Mouse (Mus musculus) hindbrain, embryonic 14.5 days (tissue): ENCODE measurements at regions not wholly inside any gene's neighbourhood (a gene's known extent, or its start where the extent isn't known, plus 50 kb on each side); places are given as distances from the start of the nearest gene placed in this dataset.

Experiments
- ATAC-seq: fragments of 200-750 bp; cut with Nextera tagmentation; 2 replicates; pipeline ENCODE4 v1.8.0; 2017; ENCODE audit warnings: moderate number of reproducible peaks, mild to moderate bottlenecking, moderate TSS enrichment, moderate library complexity; ENCODE audit not compliant: low FRiP score
- DNase-seq: peaks from one replicate; pipeline ENCODE4 v3.0.0-alpha.2; 2015; ENCODE audit warnings: low spot score
- H3K27ac ChIP-seq: fragments of 300-500 bp; sonication (generic); 2 replicates; pipeline ENCODE4 v1.5.1; 2014; ENCODE audit warnings: mild to moderate bottlenecking, moderate library complexity
- H3K27me3 ChIP-seq: fragments of 300-500 bp; sonication (generic); 2 replicates; pipeline ENCODE4 v1.6.1; 2014; ENCODE audit warnings: mild to moderate bottlenecking, low read length, mixed read lengths; ENCODE audit not compliant: control insufficient read depth, insufficient read depth
- H3K36me3 ChIP-seq: fragments of 300-500 bp; sonication (generic); replicated peaks from 2 replicates; pipeline ENCODE4 v1.6.1; 2014; ENCODE audit not compliant: control insufficient read depth, insufficient read depth
- H3K4me1 ChIP-seq: fragments of 300-500 bp; sonication (generic); replicated peaks from 2 replicates; pipeline ENCODE4 v1.6.1; 2014; ENCODE audit warnings: antibody characterized with exemption, low read length, mixed read lengths; ENCODE audit not compliant: control insufficient read depth, insufficient read depth
- H3K4me2 ChIP-seq: fragments of 300-500 bp; sonication (generic); replicated peaks from 2 replicates; pipeline ENCODE4 v1.6.1; 2014; ENCODE audit warnings: mild to moderate bottlenecking, moderate library complexity
- H3K4me3 ChIP-seq: fragments of 300-500 bp; sonication (generic); replicated peaks from 2 replicates; pipeline ENCODE4 v1.5.1; 2014; ENCODE audit warnings: mild to moderate bottlenecking, low read length
- H3K9ac ChIP-seq: fragments of 300-500 bp; sonication (generic); 2 replicates; pipeline ENCODE4 v1.6.1; 2014
- H3K9me3 ChIP-seq: fragments of 300-500 bp; sonication (generic); 2 replicates; pipeline ENCODE4 v1.6.1; 2016; ENCODE audit warnings: low read length; ENCODE audit not compliant: control insufficient read depth
- WGBS: fragments of 180-500 bp; shearing (Covaris S2); extraction: QIAGEN DNeasy Blood & Tissue Kit; methylation state at CpG from one replicate; pipeline ENCODE4 v1.1.7; 2014; 5-methylcytosine and 5-hydroxymethylcytosine counted together

DNA sequence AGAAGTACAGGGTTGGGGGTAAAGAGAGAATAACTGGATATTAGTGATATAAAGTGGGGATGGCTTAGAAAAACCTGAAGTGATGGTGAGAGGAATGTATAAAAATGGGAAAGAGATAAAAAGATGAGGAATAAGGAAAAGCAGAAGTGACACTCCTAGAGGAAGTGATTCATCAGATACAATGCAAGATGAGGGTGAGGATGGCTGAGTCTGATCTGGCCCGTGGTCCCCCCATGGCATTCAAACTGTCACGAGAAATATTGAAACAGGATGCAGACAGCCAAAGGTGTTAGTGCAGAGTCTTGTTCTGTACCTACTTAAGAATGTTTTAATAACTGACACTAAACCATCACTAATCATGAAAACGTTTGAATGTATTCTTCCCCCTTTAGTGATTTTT lies 56.2 kb upstream of the Kitl start:
- 89% methylated on average over 3 of the region's 3 CpGs for WGBS
- no peak for ATAC-seq
- H3K36me3 ChIP-seq: no peaks in the 10 kb centered on the region

DNA sequence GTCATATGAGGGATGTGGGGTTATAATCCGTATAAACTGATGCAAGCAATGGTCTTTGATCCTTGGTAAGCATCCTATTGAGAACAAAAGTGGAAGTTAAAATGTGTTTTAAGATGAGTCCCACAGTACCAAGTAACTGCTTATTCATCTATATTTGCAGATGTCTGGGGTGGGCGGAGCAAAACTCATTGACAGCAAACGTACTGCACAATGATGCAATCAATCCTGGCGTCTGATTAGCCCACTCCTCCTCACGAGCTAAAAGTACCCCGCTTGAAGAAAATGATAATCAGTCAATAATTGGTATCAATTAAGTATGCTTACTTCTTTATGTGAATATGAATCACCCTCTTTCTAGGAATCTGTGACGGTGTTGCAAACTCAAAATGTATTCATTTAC lies 62.9 kb upstream of the Kitl start:
- Histone ChIP-seq H3K27ac (no peak overlapping the region), H3K4me2 (no peak overlapping the region), H3K36me3 (no peaks in the 10 kb centered on the region), H3K4me1 (no peaks in the 10 kb centered on the region), H3K4me3 (no peak overlapping the region), H3K9me3 (no peaks in the 10 kb centered on the region), H3K9ac (no peak overlapping the region), H3K27me3 (no peaks in the 10 kb centered on the region; the same call in 1 of the 2 replicates)
- WGBS: 68% methylated on average over 7 of the region's 7 CpGs
- ATAC-seq: no peak
- no peak for DNase-seq

More for the DNA sequence above, 56.2 kb upstream of the Kitl start:
- no peak overlapping the region for H3K9ac ChIP-seq
- no peaks in the 10 kb centered on the region for H3K4me1 ChIP-seq
- H3K27me3 ChIP-seq: no peaks in the 10 kb centered on the region
- no peak overlapping the region for H3K27ac ChIP-seq
- H3K4me2 ChIP-seq: no peak overlapping the region
- no peak for DNase-seq
- no peaks in the 10 kb centered on the region for H3K9me3 ChIP-seq
- H3K4me3 ChIP-seq: no peak overlapping the region

DNA sequence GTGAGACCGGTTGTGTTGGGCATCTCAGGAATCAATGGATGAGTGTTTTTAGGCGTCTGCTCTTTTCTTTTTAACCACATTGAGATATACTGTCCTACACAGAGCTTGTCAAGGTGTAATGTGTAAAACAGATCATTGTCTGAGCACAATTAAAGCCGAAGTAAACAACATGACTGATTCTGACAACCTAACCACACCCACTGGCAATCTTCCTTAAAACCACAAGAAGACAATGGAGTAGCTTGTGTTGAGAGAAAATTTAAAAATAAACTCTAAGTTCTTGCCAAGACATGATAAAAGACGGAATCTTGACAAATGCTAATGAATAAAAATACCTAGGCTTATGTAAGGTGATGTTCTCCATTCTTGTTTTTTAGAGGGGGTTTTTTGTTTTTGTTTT lies 63.7 kb upstream of the Kitl start:
- H3K4me1 ChIP-seq: no peaks in the 10 kb centered on the region
- DNase-seq (no peak), ATAC-seq (no peak)
- no peak overlapping the region for H3K27ac ChIP-seq
- H3K9ac ChIP-seq: no peak overlapping the region
- no peaks in the 10 kb centered on the region for H3K9me3 ChIP-seq
- H3K4me2 ChIP-seq: no peak overlapping the region
- H3K4me3 ChIP-seq: no peak overlapping the region
- no peaks in the 10 kb centered on the region; the same call in 1 of the 2 replicates for H3K27me3 ChIP-seq
- 84% methylated on average over 4 of the region's 4 CpGs for WGBS
- no peaks in the 10 kb centered on the region for H3K36me3 ChIP-seq

DNA sequence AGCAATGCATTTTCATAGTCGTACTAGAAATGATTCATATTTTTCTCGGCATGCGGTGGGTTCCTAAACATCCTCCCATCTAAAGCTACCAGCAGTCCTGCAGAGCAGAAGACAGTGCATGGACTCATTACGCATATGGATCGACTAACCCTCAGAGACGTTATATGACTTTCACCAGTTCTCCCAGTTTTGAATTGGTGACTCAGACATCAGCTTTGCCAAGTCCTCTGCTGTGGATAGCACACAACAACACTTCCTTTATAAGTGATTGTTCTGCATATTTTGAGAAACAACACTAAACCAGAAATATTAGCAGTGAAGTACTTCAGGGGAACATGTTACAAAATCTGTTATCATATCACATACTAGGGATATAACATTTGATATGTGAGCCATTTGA lies 64.1 kb upstream of the Kitl start:
- no peaks in the 10 kb centered on the region for H3K4me1 ChIP-seq
- H3K9me3 ChIP-seq: no peaks in the 10 kb centered on the region
- no peak for ATAC-seq
- no peaks in the 10 kb centered on the region for H3K36me3 ChIP-seq
- H3K4me2 ChIP-seq: no peak overlapping the region
- H3K27me3 ChIP-seq: no peaks in the 10 kb centered on the region; the same call in 1 of the 2 replicates
- no peak overlapping the region for H3K27ac ChIP-seq
- H3K9ac ChIP-seq: no peak overlapping the region
- no peak overlapping the region for H3K4me3 ChIP-seq
- 87% methylated on average over 6 of the region's 6 CpGs for WGBS
- DNase-seq: no peak

DNA sequence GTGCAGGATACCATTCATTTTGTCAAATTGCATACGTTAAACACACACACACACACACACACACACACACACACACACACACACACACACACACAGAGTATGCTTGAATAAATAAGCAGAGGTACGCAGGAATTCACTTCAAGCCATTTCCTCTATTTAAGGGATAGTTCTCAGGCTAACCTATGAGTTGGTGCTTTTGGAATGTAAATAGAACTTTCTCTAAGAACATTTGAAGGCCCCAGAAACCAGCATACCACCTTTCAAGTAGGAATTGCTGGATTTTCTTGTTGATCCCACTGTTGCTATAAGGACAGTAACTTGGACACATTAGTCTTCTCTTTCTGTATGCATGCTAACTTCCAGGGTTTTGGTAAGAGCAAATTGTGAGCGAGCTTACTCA lies 66.7 kb upstream of the Kitl start:
- H3K4me1 ChIP-seq: no peaks in the 10 kb centered on the region
- WGBS: 88% methylated on average over 3 of the region's 3 CpGs
- H3K9ac ChIP-seq: no peak overlapping the region
- H3K27ac ChIP-seq: no peak overlapping the region
- H3K4me2 ChIP-seq: no peak overlapping the region
- no peak for DNase-seq
- ATAC-seq: no peak
- H3K4me3 ChIP-seq: no peak overlapping the region
- no peaks in the 10 kb centered on the region for H3K36me3 ChIP-seq
- no peaks in the 10 kb centered on the region for H3K9me3 ChIP-seq
- H3K27me3 ChIP-seq: peaks cover 4% of the 10 kb centered on the region

DNA sequence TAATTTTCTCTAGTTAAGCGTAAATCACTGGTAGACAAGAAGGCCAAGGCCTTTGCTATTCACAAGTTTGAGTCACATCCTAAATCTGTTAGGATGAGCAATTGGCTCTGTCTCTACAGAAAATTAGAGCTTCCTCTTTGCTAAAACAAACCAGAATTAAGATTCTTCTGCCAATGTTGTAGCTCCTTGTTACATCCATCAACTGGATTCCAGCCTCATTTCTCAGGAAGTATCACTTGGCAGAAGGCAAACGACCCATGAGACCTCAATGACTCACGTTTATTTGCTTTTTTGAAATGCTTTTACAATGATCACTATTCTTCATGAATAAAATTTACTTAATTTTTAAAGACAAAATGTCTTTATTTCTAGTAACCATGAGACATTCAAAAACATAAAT lies 70.0 kb upstream of the Kitl start:
- ATAC-seq: no peak
- no peaks in the 10 kb centered on the region for H3K4me1 ChIP-seq
- H3K9me3 ChIP-seq: no peaks in the 10 kb centered on the region
- H3K9ac ChIP-seq: no peak overlapping the region
- H3K4me3 ChIP-seq: no peak overlapping the region
- peaks cover 4% of the 10 kb centered on the region for H3K27me3 ChIP-seq
- 81% methylated on average over 3 of the region's 3 CpGs for WGBS
- H3K4me2 ChIP-seq: no peak overlapping the region
- no peak overlapping the region for H3K27ac ChIP-seq
- DNase-seq: no peak
- no peaks in the 10 kb centered on the region for H3K36me3 ChIP-seq

DNA sequence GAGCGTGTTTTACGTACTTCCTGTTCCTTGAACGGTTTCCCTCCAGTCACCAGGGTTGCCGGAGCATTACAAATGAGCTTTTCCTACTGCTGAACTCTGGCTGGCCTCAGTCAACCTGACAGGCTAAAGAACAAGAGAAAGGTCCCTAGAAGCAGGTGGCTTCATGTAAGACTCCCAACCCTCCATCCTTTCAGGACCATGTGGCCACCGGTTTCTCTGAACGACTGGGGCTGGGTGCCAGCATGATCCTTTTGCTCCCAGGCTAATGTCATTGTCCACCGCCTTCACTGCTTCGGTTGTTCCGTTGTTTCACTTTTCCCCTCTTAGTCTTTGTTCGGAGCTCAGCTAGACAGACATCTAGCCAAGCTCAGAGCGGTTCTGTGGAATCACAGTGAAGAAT lies 73.8 kb upstream of the Kitl start:
- 22% methylated on average over 11 of the region's 11 CpGs for WGBS
- Histone ChIP-seq H3K9me3 (no peaks in the 10 kb centered on the region), H3K9ac (no peak overlapping the region), H3K4me2 (0 out of 2 replicates have a peak overlapping the region, but pooled peaks have one; percentile 6), H3K36me3 (no peaks in the 10 kb centered on the region), H3K4me1 (no peaks in the 10 kb centered on the region), H3K27ac (no peak overlapping the region), H3K27me3 (peaks cover 11% of the 10 kb centered on the region; the same call in 1 of the 2 replicates), H3K4me3 (no peak overlapping the region)
- ATAC-seq: peak; percentile 51; the same call in 1 of the 2 replicates
- DNase-seq: no peak

DNA sequence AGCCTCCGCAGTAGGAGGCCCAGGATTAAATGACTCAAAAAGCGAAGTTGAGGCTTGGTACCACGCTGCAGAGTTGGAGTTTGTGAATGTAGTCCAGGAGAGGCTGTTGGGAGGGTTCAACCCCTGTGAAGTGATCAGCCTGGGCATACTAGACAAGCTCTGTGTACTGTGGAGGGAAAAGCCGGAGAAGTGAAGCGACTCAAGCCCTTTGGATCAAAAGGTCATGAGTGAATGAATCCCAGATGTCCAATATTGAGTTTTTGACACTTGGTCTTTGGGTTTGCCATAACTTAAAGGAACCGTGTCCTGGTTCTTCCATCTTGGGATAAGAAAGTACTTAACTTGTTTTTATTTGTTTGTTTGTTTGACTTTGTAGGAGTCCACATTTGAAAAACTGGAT lies 76.5 kb upstream of the Kitl start:
- Histone ChIP-seq H3K9me3 (no peaks in the 10 kb centered on the region), H3K4me2 (no peak overlapping the region), H3K9ac (no peak overlapping the region), H3K4me3 (no peak overlapping the region), H3K27ac (no peak overlapping the region), H3K4me1 (no peaks in the 10 kb centered on the region), H3K27me3 (peaks cover 7% of the 10 kb centered on the region; the same call in 1 of the 2 replicates), H3K36me3 (no peaks in the 10 kb centered on the region)
- no peak for DNase-seq
- no peak for ATAC-seq
- WGBS: 86% methylated on average over 6 of the region's 6 CpGs

DNA sequence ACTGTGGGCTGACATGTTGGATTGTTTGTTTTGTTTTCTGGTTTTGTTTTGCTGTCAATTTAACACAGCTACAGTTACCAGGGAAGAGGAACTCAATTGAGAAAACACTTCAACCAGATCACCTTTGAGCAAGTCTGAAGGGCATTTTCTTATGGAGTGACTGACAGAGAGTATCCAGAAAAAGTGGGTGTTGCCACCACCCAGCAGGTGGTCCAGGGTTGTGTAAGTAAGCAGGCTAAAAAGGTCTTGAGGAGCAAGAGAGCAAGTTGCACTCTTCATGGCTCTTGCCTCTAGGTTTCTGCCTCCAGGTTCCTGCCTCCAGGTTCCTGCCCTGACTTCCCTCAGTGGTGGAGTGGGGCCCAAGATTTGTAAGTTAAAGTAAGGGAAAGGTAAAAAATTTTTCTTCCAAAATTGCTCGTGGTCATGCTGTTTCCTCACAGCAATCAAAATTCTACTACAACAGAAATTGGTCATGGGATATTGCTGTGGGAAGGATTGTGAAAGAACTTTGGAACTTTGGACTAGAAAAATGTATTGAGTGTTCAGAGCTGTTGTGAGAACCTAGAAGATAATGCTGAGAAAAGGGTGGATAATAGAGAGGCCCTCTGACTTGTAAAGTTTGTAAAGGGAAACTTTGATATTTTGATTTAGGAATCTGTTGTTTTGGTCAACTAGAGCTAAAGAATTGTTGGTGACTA lies 77.4 kb upstream of the Kitl start:
- no peak overlapping the region for H3K4me3 ChIP-seq
- 79% methylated on average over 1 of the region's 1 CpGs for WGBS
- H3K4me1 ChIP-seq: no peaks in the 10 kb centered on the region

DNA sequence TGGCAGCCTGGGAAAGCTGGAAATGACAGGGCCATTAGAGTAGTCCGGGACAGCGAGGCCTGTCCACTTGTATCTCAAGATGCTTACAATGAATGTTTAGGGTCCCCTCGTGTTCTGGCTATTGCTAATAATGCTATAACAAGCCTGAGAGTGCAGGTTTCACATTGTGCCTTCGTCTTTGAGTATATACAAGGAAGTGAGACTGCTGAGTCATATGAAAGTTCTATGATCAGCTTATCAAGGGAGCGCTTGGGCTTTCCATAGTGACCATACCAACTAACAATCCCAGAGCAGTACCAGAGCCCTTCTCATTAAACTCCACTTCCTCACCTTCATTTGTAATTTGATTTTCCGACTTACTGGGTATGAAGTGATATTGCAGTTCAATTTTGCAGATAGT lies 86.2 kb upstream of the Kitl start:
- H3K4me1 ChIP-seq: no peaks in the 10 kb centered on the region
- no peaks in the 10 kb centered on the region for H3K27me3 ChIP-seq
- ATAC-seq (no peak), DNase-seq (no peak)
- H3K36me3 ChIP-seq: no peaks in the 10 kb centered on the region
- 96% methylated on average over 6 of the region's 6 CpGs for WGBS
- no peaks in the 10 kb centered on the region for H3K9me3 ChIP-seq
- no peak overlapping the region for H3K4me2 ChIP-seq
- no peak overlapping the region for H3K4me3 ChIP-seq
- no peak overlapping the region for H3K9ac ChIP-seq
- H3K27ac ChIP-seq: no peak overlapping the region

More for the DNA sequence above, 77.4 kb upstream of the Kitl start:
- no peaks in the 10 kb centered on the region for H3K9me3 ChIP-seq
- H3K36me3 ChIP-seq: no peaks in the 10 kb centered on the region
- ATAC-seq: no peak
- H3K4me2 ChIP-seq: no peak overlapping the region
- H3K27me3 ChIP-seq: peaks cover 7% of the 10 kb centered on the region; the same call in 1 of the 2 replicates
- no peak overlapping the region for H3K27ac ChIP-seq
- no peak overlapping the region for H3K9ac ChIP-seq
- DNase-seq: no peak
